Mouse (Mus musculus): Measurements from ENCODE around the gene Map3k19.

Gene Map3k19

GRCm38 (mm10) chr1:127854486-127855222 lies at the start of gene Map3k19:
Gene Map3k19 (minus strand): TSS chr1:127855031.
- DNase-seq (ENCODE audit: low spot score) = peak; percentile 29

GRCm38 (mm10) chr1:127899401-127899800 lies 44.6 kb upstream of the Map3k19 start:
- no peak for DNase-seq (ENCODE audit: low spot score)

- no peak for DNase-seq (ENCODE audit: low spot score)
These were observed 14.4 kb upstream of the Map3k19 start for GRCm38 (mm10) chr1:127869276-127869675.

- peak; percentile 89 for DNase-seq (ENCODE audit: low spot score)
These were observed 13.8 kb upstream of the Map3k19 start, which contains the start of gene Rab3gap1 for GRCm38 (mm10) chr1:127868300-127869261. Gene Rab3gap1 (plus strand): TSS chr1:127868773.

GRCm38 (mm10) chr1:127863806-127864205 lies 9.0 kb upstream of the Map3k19 start:
- no peak for DNase-seq (ENCODE audit: low spot score)

- DNase-seq (ENCODE audit: low spot score) = no peak
These were observed 7.1 kb upstream of the Map3k19 start for GRCm38 (mm10) chr1:127861900-127862299.

- no peak for DNase-seq (ENCODE audit: low spot score)
These were observed 5.7 kb upstream of the Map3k19 start for GRCm38 (mm10) chr1:127860492-127860891.

- DNase-seq (ENCODE audit: low spot score) = no peak
These were observed 5.1 kb upstream of the Map3k19 start for GRCm38 (mm10) chr1:127859799-127860400.

GRCm38 (mm10) chr1:127858945-127859648 lies 4.3 kb upstream of the Map3k19 start:
- no peak for DNase-seq (ENCODE audit: low spot score)

- peak; percentile 22 for DNase-seq (ENCODE audit: low spot score)
These were observed 4.7 kb downstream of the Map3k19 start for GRCm38 (mm10) chr1:127850075-127850610.

- DNase-seq (ENCODE audit: low spot score) = no peak
These were observed 9.4 kb downstream of the Map3k19 start for GRCm38 (mm10) chr1:127845472-127845871.

GRCm38 (mm10) chr1:127838602-127839001 lies 16.2 kb downstream of the Map3k19 start:
- no peak for DNase-seq (ENCODE audit: low spot score)

- no peak for DNase-seq (ENCODE audit: low spot score)
These were observed 18.2 kb downstream of the Map3k19 start for GRCm38 (mm10) chr1:127836619-127837018.

- no peak for DNase-seq (ENCODE audit: low spot score)
These were observed 20.6 kb downstream of the Map3k19 start for GRCm38 (mm10) chr1:127834202-127834601.

- DNase-seq (ENCODE audit: low spot score) = no peak
These were observed 21.1 kb downstream of the Map3k19 start for GRCm38 (mm10) chr1:127833714-127834113.

- no peak for DNase-seq (ENCODE audit: low spot score)
These were observed 24.5 kb downstream of the Map3k19 start for GRCm38 (mm10) chr1:127830215-127830921.

GRCm38 (mm10) chr1:127827325-127827724 lies 27.5 kb downstream of the Map3k19 start:
- DNase-seq (ENCODE audit: low spot score) = peak; percentile 32

- DNase-seq (ENCODE audit: low spot score) = no peak
These were observed 38.5 kb downstream of the Map3k19 start for GRCm38 (mm10) chr1:127816381-127816780.

- DNase-seq (ENCODE audit: low spot score) = no peak
These were observed 41.9 kb downstream of the Map3k19 start for GRCm38 (mm10) chr1:127812929-127813328.

- DNase-seq (ENCODE audit: low spot score) = no peak
These were observed 46.2 kb downstream of the Map3k19 start for GRCm38 (mm10) chr1:127808671-127809070.

GRCm38 (mm10) chr1:127802916-127803315 lies 51.9 kb downstream of the Map3k19 start:
- no peak for DNase-seq (ENCODE audit: low spot score)
